Mouse (Mus musculus) bone marrow macrophage, adult 2 months (primary cell): ENCODE data around the gene Bbs4.

Source experiments
- CTCF ChIP-seq: IDR thresholded peaks from 2 replicates; pipeline ENCODE4 v1.5.1; 2012; ENCODE audit warnings: low read depth, mild to moderate bottlenecking, low read length, moderate library complexity
- POLR2A ChIP-seq: IDR thresholded peaks from 2 replicates; pipeline ENCODE4 v1.6.1; 2012; ENCODE audit warnings: mild to moderate bottlenecking, low read depth, low read length, borderline replicate concordance

- TF ChIP-seq POLR2A = no peak
- no peak for TF ChIP-seq CTCF
Observed at GRCm38 (mm10) chr9:59330055-59330454, 23.3 kb downstream of the Bbs4 start.
